Mouse (Mus musculus): ENCODE measurements around the gene Mknk2. TPM values are rescaled to one million over a fixed set of nuclear protein-coding genes. Genes with fewer than 3 reads are reported as not detected.
A peak's percentile ranks its signal among the peaks of the same experiment; 100 is the strongest.

Mknk2 gene
- polyA plus RNA-seq, 1 experiment from 2014 or later, result 60.1 TPM

DNA sequence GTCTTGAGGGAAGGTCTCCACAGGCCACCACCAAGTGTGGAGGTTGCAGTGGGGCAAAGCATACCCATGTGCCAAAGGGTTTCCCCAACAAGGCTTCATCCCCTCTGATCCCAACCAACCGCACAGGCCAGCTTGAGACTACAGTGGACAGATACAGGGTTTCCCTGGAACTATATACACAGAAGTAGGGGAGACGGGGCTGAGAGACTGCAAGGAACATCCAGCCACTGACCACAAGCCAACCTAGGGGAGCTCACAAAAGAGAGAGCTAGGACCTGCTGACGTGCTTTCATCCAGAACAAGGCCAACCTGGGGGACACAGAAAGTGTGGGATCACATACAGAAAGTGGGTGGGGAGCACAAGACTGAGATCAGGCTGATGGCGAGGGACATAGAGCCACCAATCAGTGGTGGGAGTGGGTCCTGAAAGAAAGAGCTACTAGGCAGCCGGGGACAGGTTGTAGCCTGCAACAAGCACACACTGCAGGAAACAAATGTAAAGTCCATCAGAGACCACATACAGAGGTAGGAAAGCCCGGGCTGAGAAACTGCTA lies 3.0 kb downstream of the Mknk2 start:
- Histone ChIP-seq H3K4me2 (replicated peaks) (peak overlapping the region; percentile 84), H3K36me3 (peaks cover 29% of the 10 kb centered on the region), H3K4me3 (replicated peaks) (peak overlapping the region; percentile 99), H3K27me3 (no peaks in the 10 kb centered on the region), H3K27ac (peak overlapping the region; percentile 98), H3K4me1 (replicated peaks) (peaks cover 71% of the 10 kb centered on the region), H3K9ac (replicated peaks) (peak overlapping the region; percentile 99), H3K9me3 (no peaks in the 10 kb centered on the region)
- WGBS, result 17% methylated on average over 6 of the region's 6 CpGs
- ATAC-seq, result no peak

DNA sequence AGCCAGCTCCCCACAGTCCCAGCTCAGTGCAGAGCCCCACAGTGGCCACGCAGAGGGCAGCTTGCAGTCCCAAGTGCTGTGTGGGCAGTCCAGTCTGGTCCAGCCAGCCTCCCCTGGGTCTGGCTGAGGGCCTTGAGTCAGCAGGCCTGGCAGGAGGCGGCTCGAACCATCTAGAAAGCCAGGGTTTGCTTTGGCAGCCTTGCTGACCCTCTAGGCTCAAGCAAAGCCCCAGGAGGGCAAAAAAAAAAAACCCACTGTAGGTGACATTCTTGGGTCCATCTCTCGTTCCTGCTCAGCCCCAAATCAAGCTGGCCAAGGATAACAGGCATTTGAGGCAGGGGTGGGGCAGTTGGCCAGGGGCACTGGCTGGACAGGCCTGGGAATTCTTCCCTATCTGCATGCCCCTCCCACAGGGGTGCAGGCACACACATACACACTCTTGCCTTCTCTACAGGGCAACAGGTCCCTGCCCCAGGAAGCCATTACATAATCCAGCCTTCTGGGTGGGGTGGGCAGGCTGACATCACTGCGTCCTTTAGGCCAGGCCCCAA lies 3.7 kb downstream of the Mknk2 start:
- WGBS, result 69% methylated on average over 5 of the region's 5 CpGs
- H3K27ac ChIP-seq, result no peak overlapping the region
- H3K36me3 ChIP-seq, result peaks cover 35% of the 10 kb centered on the region
- H3K9ac ChIP-seq (replicated peaks), result peak overlapping the region; percentile 99
- peak overlapping the region; percentile 84 for H3K4me2 ChIP-seq (replicated peaks)
- peaks cover 64% of the 10 kb centered on the region for H3K4me1 ChIP-seq (replicated peaks)
- peak overlapping the region; percentile 99 for H3K4me3 ChIP-seq (replicated peaks)
- H3K9me3 ChIP-seq, result no peaks in the 10 kb centered on the region
- no peak for ATAC-seq
- no peaks in the 10 kb centered on the region for H3K27me3 ChIP-seq

DNA sequence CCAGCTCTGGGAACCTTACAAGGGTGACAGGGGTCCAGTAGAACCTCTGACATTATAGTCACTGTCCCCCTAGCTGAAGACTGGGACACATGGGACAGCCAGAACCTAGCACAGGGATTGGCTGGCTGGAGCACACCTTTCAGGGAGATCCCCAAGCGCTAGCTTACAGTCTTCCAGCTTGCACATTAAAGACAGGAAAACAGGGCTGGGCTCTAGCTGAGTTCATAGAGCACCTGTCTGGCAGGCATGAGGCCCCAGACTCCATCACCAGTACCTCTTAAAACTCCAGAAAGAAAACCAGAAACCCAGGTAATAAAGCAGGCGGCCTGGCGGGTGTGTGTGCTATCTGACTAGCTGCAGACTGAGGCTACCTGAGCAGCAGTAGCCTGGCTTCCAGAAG lies 4.2 kb downstream of the Mknk2 start:
- Histone ChIP-seq H3K4me1 (replicated peaks) (peaks cover 59% of the 10 kb centered on the region), H3K4me3 (replicated peaks) (peak overlapping the region; percentile 99), H3K27ac (no peak overlapping the region), H3K9me3 (no peaks in the 10 kb centered on the region), H3K27me3 (no peaks in the 10 kb centered on the region), H3K4me2 (replicated peaks) (peak overlapping the region; percentile 84), H3K36me3 (peaks cover 41% of the 10 kb centered on the region), H3K9ac (replicated peaks) (peak overlapping the region; percentile 99)
- WGBS, result 93% methylated on average over 3 of the region's 3 CpGs
- no peak for ATAC-seq

DNA sequence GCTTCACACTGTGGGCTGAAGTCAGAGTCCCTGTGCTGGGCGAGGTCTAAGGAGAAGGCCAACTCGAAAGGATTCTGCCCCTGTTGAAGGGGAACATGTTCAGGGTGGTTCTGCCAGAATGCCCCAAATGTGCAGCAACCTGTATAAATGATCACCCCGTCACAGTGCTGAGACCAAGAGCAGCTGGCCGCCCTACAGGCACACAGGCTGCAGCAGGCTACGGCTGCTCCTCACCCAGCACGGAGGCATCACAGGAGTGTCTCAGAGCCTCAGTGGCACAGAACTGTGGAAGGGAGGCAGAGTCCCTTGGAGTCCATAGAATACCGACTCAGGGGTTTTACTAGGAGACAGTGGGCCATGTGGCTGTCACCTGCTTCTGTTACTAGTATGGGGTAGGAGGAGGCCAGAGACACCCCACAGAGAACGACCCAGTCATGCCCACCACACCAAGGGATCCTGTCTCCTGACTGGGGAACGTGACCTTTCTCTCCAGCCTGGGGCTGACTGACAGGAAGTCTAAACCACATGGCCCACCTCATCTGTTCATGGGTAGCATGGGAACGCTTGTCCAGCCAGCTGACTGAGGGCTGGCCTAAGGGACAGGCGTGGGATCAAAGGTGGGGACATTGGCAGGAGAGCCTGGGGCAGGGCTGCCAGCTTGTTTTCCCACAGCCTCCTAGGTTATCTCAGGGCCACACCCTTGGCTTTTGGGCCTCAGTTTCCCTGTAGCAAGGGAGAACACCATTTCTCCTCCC lies 5.8 kb downstream of the Mknk2 start:
- WGBS, result 83% methylated on average over 11 of the region's 11 CpGs
- Histone ChIP-seq H3K4me2 (replicated peaks) (no peak overlapping the region), H3K9me3 (no peaks in the 10 kb centered on the region), H3K4me3 (replicated peaks) (no peak overlapping the region), H3K9ac (replicated peaks) (peak overlapping the region; percentile 44; the same call in 1 of the 2 replicates), H3K27ac (no peak overlapping the region), H3K27me3 (no peaks in the 10 kb centered on the region), H3K36me3 (peaks cover 57% of the 10 kb centered on the region), H3K4me1 (replicated peaks) (peaks cover 43% of the 10 kb centered on the region)
- ATAC-seq, result no peak

- Histone ChIP-seq H3K9ac (replicated peaks) (peak overlapping the region; percentile 23; the same call in 1 of the 2 replicates), H3K9me3 (no peaks in the 10 kb centered on the region), H3K4me2 (replicated peaks) (no peak overlapping the region), H3K27me3 (no peaks in the 10 kb centered on the region), H3K27ac (no peak overlapping the region), H3K4me3 (replicated peaks) (no peak overlapping the region), H3K4me1 (replicated peaks) (peaks cover 38% of the 10 kb centered on the region), H3K36me3 (peaks cover 65% of the 10 kb centered on the region)
- no peak for ATAC-seq
- 93% methylated on average over 4 of the region's 4 CpGs for WGBS
Observed at GRCm38 (mm10) chr10:80671251-80671650, 6.7 kb downstream of the Mknk2 start.

- Histone ChIP-seq H3K4me3 (replicated peaks) (no peak overlapping the region), H3K9me3 (no peaks in the 10 kb centered on the region), H3K27me3 (no peaks in the 10 kb centered on the region), H3K4me1 (replicated peaks) (peaks cover 38% of the 10 kb centered on the region), H3K27ac (no peak overlapping the region), H3K4me2 (replicated peaks) (no peak overlapping the region), H3K36me3 (peaks cover 73% of the 10 kb centered on the region), H3K9ac (replicated peaks) (no peak overlapping the region)
- no peak for ATAC-seq
- 93% methylated on average over 2 of the region's 2 CpGs for WGBS
Observed at GRCm38 (mm10) chr10:80670531-80670930, 7.4 kb downstream of the Mknk2 start.

DNA sequence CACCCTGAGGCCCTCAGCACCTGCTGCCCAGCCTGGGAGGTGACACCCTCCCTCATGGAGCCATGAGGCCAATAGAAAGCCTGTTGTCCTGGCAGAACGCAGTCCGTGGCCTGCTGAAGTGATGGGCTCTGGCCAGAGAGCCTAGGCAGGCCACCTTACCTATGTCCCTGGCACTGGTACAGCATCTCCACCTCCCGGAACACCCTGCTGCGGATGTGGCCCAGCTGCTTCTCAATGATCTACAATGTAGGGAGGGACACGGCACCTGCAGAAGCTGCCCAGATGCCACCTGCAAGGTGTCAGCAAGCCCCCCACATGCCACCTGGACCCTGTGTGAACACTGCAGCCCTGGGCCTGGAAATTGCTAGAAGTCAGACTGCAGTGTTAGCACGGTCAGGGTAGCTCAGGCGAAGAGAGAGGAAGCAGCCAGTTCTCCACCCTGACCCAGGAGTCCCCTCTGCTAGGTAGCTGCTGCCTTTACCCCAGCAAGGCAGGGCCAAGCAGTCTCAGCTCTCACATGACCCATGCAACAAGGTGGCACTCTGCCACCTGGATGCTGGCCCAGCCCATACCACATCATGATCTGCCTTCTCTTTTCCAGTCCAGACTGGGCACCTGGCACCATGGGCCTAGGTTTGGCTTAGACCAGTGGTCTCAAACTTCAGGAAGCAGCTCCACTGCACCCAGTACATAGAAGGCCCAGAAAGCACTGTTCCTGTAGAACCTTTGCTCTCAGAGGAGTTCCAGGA lies 8.0 kb downstream of the Mknk2 start:
- Histone ChIP-seq H3K36me3 (peaks cover 76% of the 10 kb centered on the region), H3K4me1 (replicated peaks) (peaks cover 34% of the 10 kb centered on the region), H3K4me3 (replicated peaks) (no peak overlapping the region), H3K27ac (no peak overlapping the region), H3K27me3 (no peaks in the 10 kb centered on the region), H3K9me3 (no peaks in the 10 kb centered on the region), H3K9ac (replicated peaks) (no peak overlapping the region), H3K4me2 (replicated peaks) (no peak overlapping the region)
- ATAC-seq, result no peak
- WGBS, result 98% methylated on average over 7 of the region's 7 CpGs

DNA sequence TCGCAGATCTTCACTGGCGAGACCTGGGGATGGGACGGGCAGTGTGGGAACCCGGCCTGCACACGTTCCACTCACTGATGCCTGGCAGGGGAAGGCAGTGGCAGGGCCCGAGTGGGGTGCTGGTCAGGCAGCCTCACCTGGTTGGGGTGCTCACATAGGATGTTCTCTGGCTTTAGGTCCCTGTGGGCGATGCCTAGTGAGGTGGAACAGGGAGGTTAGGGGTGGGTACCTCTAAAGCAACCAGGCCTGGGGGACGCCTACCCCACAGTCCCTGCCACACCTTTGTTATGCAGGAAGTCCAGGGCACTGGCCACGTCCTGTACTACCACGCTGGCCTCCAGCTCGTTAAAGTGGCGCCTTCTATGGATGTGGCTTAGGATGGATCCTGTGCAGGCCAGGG lies 8.9 kb downstream of the Mknk2 start:
- 93% methylated on average over 12 of the region's 12 CpGs for WGBS
- Histone ChIP-seq H3K9ac (replicated peaks) (no peak overlapping the region), H3K27ac (no peak overlapping the region), H3K4me1 (replicated peaks) (peaks cover 29% of the 10 kb centered on the region), H3K9me3 (no peaks in the 10 kb centered on the region), H3K4me3 (replicated peaks) (no peak overlapping the region), H3K27me3 (no peaks in the 10 kb centered on the region), H3K36me3 (peaks cover 75% of the 10 kb centered on the region), H3K4me2 (replicated peaks) (no peak overlapping the region)
- no peak for ATAC-seq

DNA sequence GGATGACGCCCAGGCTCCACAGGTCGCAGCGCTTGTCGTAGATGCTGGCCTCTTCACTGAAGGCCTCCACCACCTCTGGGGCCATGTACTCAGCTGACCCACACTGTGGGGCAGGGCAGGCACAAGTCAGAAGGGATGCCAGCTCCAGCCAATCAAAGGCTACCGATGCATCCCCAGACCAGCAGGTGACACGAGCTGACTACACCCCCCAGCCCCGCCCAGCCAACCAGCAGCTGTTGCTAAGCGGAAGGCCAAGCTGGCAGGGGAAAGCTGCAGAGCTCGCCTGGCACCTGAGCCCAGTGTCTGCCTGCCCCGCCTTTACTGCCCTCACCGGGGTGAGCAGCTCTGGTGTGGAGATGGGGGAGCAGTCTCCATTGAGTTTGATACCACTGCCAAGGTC lies 9.3 kb downstream of the Mknk2 start:
- no peaks in the 10 kb centered on the region for H3K9me3 ChIP-seq
- H3K4me1 ChIP-seq (replicated peaks), result peaks cover 25% of the 10 kb centered on the region
- no peaks in the 10 kb centered on the region for H3K27me3 ChIP-seq
- no peak overlapping the region for H3K27ac ChIP-seq
- H3K36me3 ChIP-seq, result peaks cover 73% of the 10 kb centered on the region
- 82% methylated on average over 11 of the region's 11 CpGs for WGBS
- no peak for ATAC-seq
- no peak overlapping the region for H3K4me2 ChIP-seq (replicated peaks)
- no peak overlapping the region for H3K9ac ChIP-seq (replicated peaks)
- H3K4me3 ChIP-seq (replicated peaks), result no peak overlapping the region

- Histone ChIP-seq H3K4me1 (replicated peaks) (peaks cover 12% of the 10 kb centered on the region), H3K27ac (no peak overlapping the region), H3K9ac (replicated peaks) (no peak overlapping the region), H3K27me3 (no peaks in the 10 kb centered on the region), H3K4me3 (replicated peaks) (no peak overlapping the region), H3K4me2 (replicated peaks) (no peak overlapping the region), H3K9me3 (no peaks in the 10 kb centered on the region), H3K36me3 (peaks cover 68% of the 10 kb centered on the region)
- WGBS, result 86% methylated on average over 19 of the region's 19 CpGs
- no peak for ATAC-seq
Observed at GRCm38 (mm10) chr10:80666837-80667412, 11.0 kb downstream of the Mknk2 start.

DNA sequence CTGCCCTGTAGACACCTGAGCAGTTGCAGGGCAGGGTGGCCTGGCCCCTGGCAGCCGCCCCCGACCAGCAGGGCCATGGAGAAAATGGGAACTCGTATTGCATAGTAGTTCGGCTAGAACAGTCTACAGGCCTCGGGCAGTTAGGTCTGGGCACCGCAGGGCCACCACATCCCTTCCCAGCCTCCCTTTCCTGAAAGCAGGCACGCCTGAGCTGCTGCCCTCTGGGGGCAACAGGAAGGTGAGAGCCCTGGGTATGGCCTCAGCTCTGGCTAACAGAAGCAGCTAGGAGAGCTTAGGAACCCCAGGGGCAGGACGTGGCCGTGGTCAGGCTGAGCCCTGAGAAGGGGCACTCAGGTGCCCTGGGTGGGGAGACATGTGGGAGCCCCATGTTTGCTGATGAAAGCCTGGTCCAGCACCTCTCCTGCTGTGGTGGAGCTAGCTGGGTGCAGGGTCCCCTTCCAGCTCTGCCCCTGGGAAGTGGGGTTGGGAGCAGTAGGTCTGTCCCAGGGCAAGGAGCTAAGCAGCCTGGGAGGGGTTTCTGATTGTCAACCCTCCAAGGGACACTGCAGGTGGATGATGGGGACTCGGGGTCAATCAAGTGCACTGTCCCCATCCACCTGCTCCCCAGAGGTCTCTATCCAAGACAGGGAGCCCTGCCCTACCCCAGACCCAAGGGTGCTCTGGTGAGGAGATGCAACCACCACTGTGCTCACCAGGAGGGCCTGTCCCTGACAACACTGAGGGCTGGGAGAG lies 11.8 kb downstream of the Mknk2 start:
- Histone ChIP-seq H3K27ac (no peak overlapping the region), H3K4me1 (replicated peaks) (0 out of 2 replicates have a peak, but pooled peaks cover 10% of the 10 kb centered on the region), H3K9ac (replicated peaks) (peak overlapping the region; percentile 4; the same call in 1 of the 2 replicates), H3K4me2 (replicated peaks) (no peak overlapping the region), H3K9me3 (no peaks in the 10 kb centered on the region), H3K27me3 (no peaks in the 10 kb centered on the region), H3K4me3 (replicated peaks) (no peak overlapping the region), H3K36me3 (peaks cover 60% of the 10 kb centered on the region)
- WGBS, result 73% methylated on average over 10 of the region's 10 CpGs
- no peak for ATAC-seq
